In genomic region chr7:90061701-90062100, GRCm38 (mm10) we compare ENCODE assay signal across 12 mouse cellular contexts.
DNase-seq lines count a peak whose midpoint lies in the region; ATAC-seq and TF ChIP-seq lines count a peak whose summit lies in the region.
"Had no signal": no experiment of that assay in that cellular context is flagged by ENCODE, and none has a peak within 500 bp of the region (broad histone marks: within the 10 kb centered on the region; RNA-seq: fewer than 3 reads in every experiment).

No protein-coding gene starts in this region.

- DNase-seq in kidney, adult 2 months: no peak
- DNase-seq in kidney, postnatal 36 days: no peak
- DNase-seq in midbrain, embryonic 11.5 days (ENCODE audit: low spot score, missing footprints): peak; percentile 44
- no peak for DNase-seq in midbrain, embryonic 10.5 days (ENCODE audit: low spot score)
- DNase-seq in liver, embryonic 13.5 days: no peak
- DNase-seq in midbrain, postnatal 0 days (ENCODE audit: low spot score): no peak
- DNase-seq: adrenal gland, adult 8-10 months; kidney, adult 11 months; lung, postnatal 10 days; thymus, postnatal 36 days had no signal

- no peak for TF ChIP-seq CTCF in kidney, adult 2 months (conservative IDR thresholded peaks at IDR 0.05; ENCODE audit: insufficient read depth, insufficient read length, low read depth, low read length)
- TF ChIP-seq CTCF in midbrain, postnatal 0 days (IDR thresholded peaks at IDR 0.05): no peak

- no peak overlapping the region for H3K9ac ChIP-seq in midbrain, embryonic 11.5 days (ENCODE audit: low read length)
- peak overlapping the region; percentile 82 for H3K9ac ChIP-seq in liver, embryonic 13.5 days
- no peak overlapping the region for H3K9ac ChIP-seq in forebrain, embryonic 13.5 days
- no peak overlapping the region for H3K9ac ChIP-seq in midbrain, postnatal 0 days (replicated peaks; ENCODE audit: low read length, poor library complexity, severe bottlenecking)

- no peaks in the 10 kb centered on the region for H3K9me3 ChIP-seq in midbrain, embryonic 11.5 days (ENCODE audit: control insufficient read depth, low read length)
- no peaks in the 10 kb centered on the region for H3K9me3 ChIP-seq in midbrain, embryonic 10.5 days (replicated peaks)
- H3K9me3 ChIP-seq in liver, embryonic 13.5 days (replicated peaks): no peaks in the 10 kb centered on the region
- no peaks in the 10 kb centered on the region for H3K9me3 ChIP-seq in forebrain, embryonic 13.5 days (replicated peaks)
- H3K9me3 ChIP-seq in midbrain, postnatal 0 days (ENCODE audit: low read length): no peaks in the 10 kb centered on the region

- H3K27me3 ChIP-seq in kidney, adult 2 months (replicated peaks; ENCODE audit: control insufficient read depth, insufficient read depth, low read length): no peaks in the 10 kb centered on the region
- no peaks in the 10 kb centered on the region for H3K27me3 ChIP-seq in midbrain, embryonic 11.5 days (ENCODE audit: control insufficient read depth, insufficient read depth, low read length)
- no peaks in the 10 kb centered on the region for H3K27me3 ChIP-seq in midbrain, embryonic 10.5 days (ENCODE audit: low read depth, poor library complexity, severe bottlenecking)
- H3K27me3 ChIP-seq in liver, embryonic 13.5 days: no peaks in the 10 kb centered on the region
- no peaks in the 10 kb centered on the region for H3K27me3 ChIP-seq in forebrain, embryonic 13.5 days
- no peaks in the 10 kb centered on the region for H3K27me3 ChIP-seq in midbrain, postnatal 0 days (ENCODE audit: insufficient read depth, low read length)

- no peaks in the 10 kb centered on the region for H3K36me3 ChIP-seq in kidney, adult 2 months (ENCODE audit: control insufficient read depth, insufficient read depth, low read length)
- no peaks in the 10 kb centered on the region for H3K36me3 ChIP-seq in midbrain, embryonic 11.5 days (ENCODE audit: control insufficient read depth, insufficient read depth, low read length)
- no peaks in the 10 kb centered on the region for H3K36me3 ChIP-seq in midbrain, embryonic 10.5 days
- no peaks in the 10 kb centered on the region for H3K36me3 ChIP-seq in liver, embryonic 13.5 days
- no peaks in the 10 kb centered on the region for H3K36me3 ChIP-seq in forebrain, embryonic 13.5 days (ENCODE audit: poor library complexity, severe bottlenecking)
- no peaks in the 10 kb centered on the region for H3K36me3 ChIP-seq in midbrain, postnatal 0 days (ENCODE audit: insufficient read depth, low read length)

- H3K27ac ChIP-seq in kidney, adult 2 months (ENCODE audit: insufficient read depth, low read depth, low read length): peak overlapping the region; percentile 78; the same call in 1 of the 2 replicates
- H3K27ac ChIP-seq in midbrain, embryonic 11.5 days (ENCODE audit: low read depth, low read length): no peak overlapping the region
- H3K27ac ChIP-seq in midbrain, embryonic 10.5 days (replicated peaks): no peak overlapping the region
- H3K27ac ChIP-seq in liver, embryonic 13.5 days: peak overlapping the region; percentile 99
- no peak overlapping the region for H3K27ac ChIP-seq in forebrain, embryonic 13.5 days
- no peak overlapping the region for H3K27ac ChIP-seq in midbrain, postnatal 0 days (ENCODE audit: low read depth, low read length)

- H3K4me3 ChIP-seq in kidney, adult 2 months (ENCODE audit: insufficient read depth, low read depth, low read length): no peak overlapping the region
- H3K4me3 ChIP-seq in midbrain, embryonic 11.5 days (ENCODE audit: low read depth, low read length): no peak overlapping the region
- H3K4me3 ChIP-seq in midbrain, embryonic 10.5 days: no peak overlapping the region
- H3K4me3 ChIP-seq in liver, embryonic 13.5 days (replicated peaks): peak overlapping the region; percentile 53
- H3K4me3 ChIP-seq in forebrain, embryonic 13.5 days: no peak overlapping the region
- no peak overlapping the region for H3K4me3 ChIP-seq in midbrain, postnatal 0 days (ENCODE audit: low read depth, low read length)

- 57% methylated on average over 7 of the region's 7 CpGs for WGBS in kidney, adult 2 months
- 87% methylated on average over 7 of the region's 7 CpGs for WGBS in midbrain, embryonic 11.5 days
- 83% methylated on average over 7 of the region's 7 CpGs for WGBS in midbrain, embryonic 10.5 days
- WGBS in liver, embryonic 13.5 days (ENCODE audit: insufficient replicate concordance): 79% methylated on average over 7 of the region's 7 CpGs
- WGBS in forebrain, embryonic 13.5 days: 92% methylated on average over 7 of the region's 7 CpGs
- WGBS in midbrain, postnatal 0 days: 94% methylated on average over 7 of the region's 7 CpGs

- ATAC-seq in midbrain, embryonic 11.5 days (ENCODE audit: low FRiP score): no peak
- no peak for ATAC-seq in liver, embryonic 13.5 days (ENCODE audit: low read depth)
- ATAC-seq in forebrain, embryonic 13.5 days: no peak
- no peak for ATAC-seq in midbrain, postnatal 0 days (ENCODE audit: low FRiP score)
- ATAC-seq: midbrain, embryonic 16.5 days had no signal

- no peak overlapping the region for H3K4me2 ChIP-seq in midbrain, embryonic 11.5 days
- H3K4me2 ChIP-seq in liver, embryonic 13.5 days: peak overlapping the region; percentile 77
- H3K4me2 ChIP-seq in forebrain, embryonic 13.5 days: no peak overlapping the region
- H3K4me2 ChIP-seq in midbrain, postnatal 0 days (ENCODE audit: low read depth, low read length, poor library complexity, severe bottlenecking): no peak overlapping the region

- TF ChIP-seq POLR2A in kidney, adult 2 months (IDR thresholded peaks at IDR 0.05; ENCODE audit: low read depth, low read length): no peak

- peaks cover 36% of the 10 kb centered on the region for H3K4me1 ChIP-seq in kidney, adult 2 months (ENCODE audit: control insufficient read depth, insufficient read depth, low read length)
- H3K4me1 ChIP-seq in midbrain, embryonic 11.5 days (ENCODE audit: control insufficient read depth, insufficient read depth, low read length): no peaks in the 10 kb centered on the region
- 0 out of 2 replicates have a peak, but pooled peaks cover 10% of the 10 kb centered on the region for H3K4me1 ChIP-seq in midbrain, embryonic 10.5 days
- peaks cover 99% of the 10 kb centered on the region for H3K4me1 ChIP-seq in liver, embryonic 13.5 days (replicated peaks)
- no peaks in the 10 kb centered on the region for H3K4me1 ChIP-seq in forebrain, embryonic 13.5 days
- no peaks in the 10 kb centered on the region for H3K4me1 ChIP-seq in midbrain, postnatal 0 days (ENCODE audit: insufficient read depth, low read length)

Comparison
In these comparisons a context has a peak if more than half of its experiments do, and no peak if none do; other contexts are left out.
1. H3K27ac ChIP-seq: peak in kidney, adult 2 months (single experiment) and liver, embryonic 13.5 days (single experiment); none in midbrain, embryonic 11.5 days (single experiment), midbrain, embryonic 10.5 days (single experiment), forebrain, embryonic 13.5 days (single experiment) and midbrain, postnatal 0 days (single experiment).